Mouse (Mus musculus) splenic B cell, adult 2 months (primary cell): ENCODE data around the gene Lamc2.

Experiments used
- DNase-seq: peaks from one replicate; pipeline ENCODE4 v3.0.0-alpha.2; 2011; ENCODE audit warnings: low read depth, low spot score
- H3K27me3 ChIP-seq: 2 replicates; pipeline ENCODE4 v1.6.1; 2012; ENCODE audit warnings: mild to moderate bottlenecking, low read length, moderate library complexity, mixed read lengths; ENCODE audit not compliant: control insufficient read depth, poor library complexity, insufficient read depth, severe bottlenecking
- H3K36me3 ChIP-seq: 2 replicates; pipeline ENCODE4 v1.6.1; 2012; ENCODE audit warnings: mild to moderate bottlenecking, low read length, moderate library complexity, mixed read lengths; ENCODE audit not compliant: control insufficient read depth, poor library complexity, insufficient read depth, severe bottlenecking

Lamc2 gene

GRCm38 (mm10) chr1:153197316-153197850, 11.1 kb upstream of the Lamc2 start:
- Histone ChIP-seq H3K27me3 (no peaks in the 10 kb centered on the region), H3K36me3 (no peaks in the 10 kb centered on the region)
- DNase-seq = no peak

- H3K36me3 ChIP-seq = no peaks in the 10 kb centered on the region
- no peaks in the 10 kb centered on the region for H3K27me3 ChIP-seq
These were observed 6.7 kb upstream of the Lamc2 start for GRCm38 (mm10) chr1:153192945-153193344.

GRCm38 (mm10) chr1:153192379-153192778, 6.1 kb upstream of the Lamc2 start:
- no peaks in the 10 kb centered on the region for H3K36me3 ChIP-seq
- no peak for DNase-seq
- H3K27me3 ChIP-seq = no peaks in the 10 kb centered on the region

More at GRCm38 (mm10) chr1:153192945-153193344, 6.7 kb upstream of the Lamc2 start:
- DNase-seq = no peak

- DNase-seq = no peak
- no peaks in the 10 kb centered on the region for H3K27me3 ChIP-seq
These were observed 5.7 kb upstream of the Lamc2 start for GRCm38 (mm10) chr1:153191943-153192329.

GRCm38 (mm10) chr1:153191237-153191942, 5.1 kb upstream of the Lamc2 start:
- DNase-seq = no peak
- H3K27me3 ChIP-seq = no peaks in the 10 kb centered on the region

More at GRCm38 (mm10) chr1:153191943-153192329, 5.7 kb upstream of the Lamc2 start:
- no peaks in the 10 kb centered on the region for H3K36me3 ChIP-seq

GRCm38 (mm10) chr1:153188081-153188480, 1.8 kb upstream of the Lamc2 start:
- Histone ChIP-seq H3K27me3 (no peaks in the 10 kb centered on the region), H3K36me3 (no peaks in the 10 kb centered on the region)
- DNase-seq = no peak

More at GRCm38 (mm10) chr1:153191237-153191942, 5.1 kb upstream of the Lamc2 start:
- no peaks in the 10 kb centered on the region for H3K36me3 ChIP-seq

GRCm38 (mm10) chr1:153180586-153181289, 5.5 kb downstream of the Lamc2 start:
- no peaks in the 10 kb centered on the region for H3K27me3 ChIP-seq
- no peak for DNase-seq
- no peaks in the 10 kb centered on the region for H3K36me3 ChIP-seq

- no peaks in the 10 kb centered on the region for H3K36me3 ChIP-seq
- no peaks in the 10 kb centered on the region for H3K27me3 ChIP-seq
- no peak for DNase-seq
These were observed 6.1 kb downstream of the Lamc2 start for GRCm38 (mm10) chr1:153180160-153180559.

- DNase-seq = no peak
- no peaks in the 10 kb centered on the region for H3K27me3 ChIP-seq
- H3K36me3 ChIP-seq = no peaks in the 10 kb centered on the region
These were observed 11.4 kb downstream of the Lamc2 start for GRCm38 (mm10) chr1:153174801-153175200.

GRCm38 (mm10) chr1:153173276-153173675, 13.0 kb downstream of the Lamc2 start:
- Histone ChIP-seq H3K27me3 (no peaks in the 10 kb centered on the region), H3K36me3 (no peaks in the 10 kb centered on the region)
- DNase-seq = no peak

GRCm38 (mm10) chr1:153172291-153172731, 13.9 kb downstream of the Lamc2 start:
- no peaks in the 10 kb centered on the region for H3K27me3 ChIP-seq
- DNase-seq = no peak
- H3K36me3 ChIP-seq = no peaks in the 10 kb centered on the region

GRCm38 (mm10) chr1:153171011-153171410, 15.2 kb downstream of the Lamc2 start:
- Histone ChIP-seq H3K36me3 (no peaks in the 10 kb centered on the region), H3K27me3 (no peaks in the 10 kb centered on the region)
- DNase-seq = no peak

- Histone ChIP-seq H3K36me3 (no peaks in the 10 kb centered on the region), H3K27me3 (no peaks in the 10 kb centered on the region)
- DNase-seq = no peak
These were observed 18.0 kb downstream of the Lamc2 start for GRCm38 (mm10) chr1:153168293-153168692.

- DNase-seq = no peak
- Histone ChIP-seq H3K27me3 (no peaks in the 10 kb centered on the region), H3K36me3 (no peaks in the 10 kb centered on the region)
These were observed 22.4 kb downstream of the Lamc2 start for GRCm38 (mm10) chr1:153163831-153164230.

GRCm38 (mm10) chr1:153159137-153159536, 27.1 kb downstream of the Lamc2 start:
- DNase-seq = no peak
- Histone ChIP-seq H3K27me3 (no peaks in the 10 kb centered on the region), H3K36me3 (no peaks in the 10 kb centered on the region)
